Mouse (Mus musculus) hindbrain, postnatal 0 days (tissue): ENCODE measurements around the gene Gm10643. TPM values are rescaled to one million over a fixed set of nuclear protein-coding genes. Genes with fewer than 3 reads are reported as not detected.

Experiments used
- ATAC-seq: fragments of 200-750 bp; cut with Nextera tagmentation; 2 replicates; pipeline ENCODE4 v1.8.0; 2017; ENCODE audit warnings: mild to moderate bottlenecking, moderate TSS enrichment, moderate library complexity
- DNase-seq: peaks from one replicate; pipeline ENCODE4 v3.0.0-alpha.2; 2015; ENCODE audit warnings: low spot score
- H3K27ac ChIP-seq: fragments of 300-500 bp; sonication (generic); 2 replicates; pipeline ENCODE4 v1.5.1; 2014; ENCODE audit warnings: mild to moderate bottlenecking
- H3K27me3 ChIP-seq: fragments of 300-500 bp; sonication (generic); 2 replicates; pipeline ENCODE4 v1.6.1; 2014; ENCODE audit warnings: low read length, mixed read lengths; ENCODE audit not compliant: insufficient read depth
- H3K36me3 ChIP-seq: fragments of 300-500 bp; sonication (generic); 2 replicates; pipeline ENCODE4 v1.6.1; 2014; ENCODE audit warnings: low read length, mixed read lengths; ENCODE audit not compliant: insufficient read depth
- H3K4me1 ChIP-seq: fragments of 300-500 bp; sonication (generic); 2 replicates; pipeline ENCODE4 v1.6.1; 2014; ENCODE audit warnings: antibody characterized with exemption, low read length, mixed read lengths; ENCODE audit not compliant: insufficient read depth
- H3K4me2 ChIP-seq: fragments of 300-500 bp; sonication (generic); 2 replicates; pipeline ENCODE4 v1.6.1; 2014; ENCODE audit warnings: low read depth, mild to moderate bottlenecking, low read length, moderate library complexity, mixed read lengths
- H3K4me3 ChIP-seq: fragments of 300-500 bp; sonication (generic); 2 replicates; pipeline ENCODE4 v1.5.1; 2014; ENCODE audit warnings: low read length
- H3K9ac ChIP-seq: fragments of 300-500 bp; sonication (generic); replicated peaks from 2 replicates; pipeline ENCODE4 v1.6.1; 2014; ENCODE audit warnings: mild to moderate bottlenecking, low read length, moderate library complexity, mixed read lengths
- H3K9me3 ChIP-seq: fragments of 300-500 bp; sonication (generic); 2 replicates; pipeline ENCODE4 v1.6.1; 2016; ENCODE audit warnings: low read length, mixed read lengths
- CTCF ChIP-seq: IDR thresholded peaks from 2 replicates; pipeline ENCODE4 v1.5.1; 2016; ENCODE audit warnings: antibody characterized with exemption, control low read depth, low read depth
- WGBS: fragments of 180-500 bp; shearing (Covaris S2); extraction: QIAGEN DNeasy Blood & Tissue Kit; methylation state at CpG from one replicate; pipeline ENCODE4 v1.1.7; 2014; 5-methylcytosine and 5-hydroxymethylcytosine counted together
- polyA plus RNA-seq: library from polyadenylated mRNA; unstranded; fragments of >200 nt; fragmentation: Nextera tagmentation; extraction: Ambion mirVana; gene quantifications from 2 replicates; pipeline ENCODE4 v1.2.1, GENCODE M21; 2015
- total RNA-seq: library from RNA; depleted of rRNA; stranded (reverse); fragments of >200 nt; gene quantifications from 2 replicates; pipeline ENCODE4 v1.2.3, GENCODE M21; 2014

The Gm10643 gene
- total and polyA plus RNA-seq, 2 experiments from 2014 or later = 1.6 to 3.0 TPM

- peaks cover 7% of the 10 kb centered on the region; the same call in 1 of the 2 replicates for H3K4me1 ChIP-seq
- ATAC-seq (no peak), DNase-seq (no peak)
- H3K27ac ChIP-seq = no peak overlapping the region
- H3K4me2 ChIP-seq = no peak overlapping the region
- 15% methylated on average over 7 of the region's 7 CpGs for WGBS
- H3K9ac ChIP-seq = no peak overlapping the region
- TF ChIP-seq CTCF = no peak
- H3K36me3 ChIP-seq = no peaks in the 10 kb centered on the region
- no peak overlapping the region for H3K4me3 ChIP-seq
- H3K9me3 ChIP-seq = no peaks in the 10 kb centered on the region
- H3K27me3 ChIP-seq = peaks cover 30% of the 10 kb centered on the region
Measured at GRCm38 (mm10) chr8:84044103-84044502, 20.8 kb downstream of the Gm10643 start.

GRCm38 (mm10) chr8:84042948-84043342 is 22.0 kb downstream of the Gm10643 start:
- Histone ChIP-seq H3K27me3 (peaks cover 30% of the 10 kb centered on the region), H3K4me1 (peaks cover 7% of the 10 kb centered on the region; the same call in 1 of the 2 replicates), H3K4me2 (peak overlapping the region; percentile 63), H3K9ac (no peak overlapping the region), H3K27ac (no peak overlapping the region), H3K4me3 (no peak overlapping the region), H3K36me3 (no peaks in the 10 kb centered on the region), H3K9me3 (no peaks in the 10 kb centered on the region)
- peak; percentile 37 for DNase-seq
- WGBS = 24% methylated on average over 12 of the region's 12 CpGs
- peak; percentile 1; the same call in 1 of the 2 replicates for ATAC-seq
- TF ChIP-seq CTCF = no peak

- DNase-seq = peak; percentile 82
- Histone ChIP-seq H3K4me3 (peak within 1 kb of the TSS; percentile 28), H3K9me3 (no peaks in the 10 kb centered on the region), H3K9ac (0 out of 2 replicates have a peak within 1 kb of the TSS, but pooled peaks have one; percentile 24), H3K4me2 (peak within 1 kb of the TSS; percentile 63), H3K4me1 (peaks cover 7% of the 10 kb centered on the region; the same call in 1 of the 2 replicates), H3K36me3 (no peaks in the 10 kb centered on the region), H3K27ac (no peak within 1 kb of the TSS), H3K27me3 (peaks cover 30% of the 10 kb centered on the region)
- TF ChIP-seq CTCF = peak; percentile 81
- WGBS = 3% methylated on average over 40 of the region's 40 CpGs
- ATAC-seq = peak; percentile 78
Measured at GRCm38 (mm10) chr8:84042066-84042947, 22.6 kb downstream of the Gm10643 start, which contains the start of gene Il27ra. Il27ra (minus strand) TSS chr8:84042589.

GRCm38 (mm10) chr8:84039050-84039449 is 25.9 kb downstream of the Gm10643 start:
- no peaks in the 10 kb centered on the region for H3K36me3 ChIP-seq
- peaks cover 16% of the 10 kb centered on the region for H3K27me3 ChIP-seq
- H3K9me3 ChIP-seq = no peaks in the 10 kb centered on the region
- WGBS = 3% methylated on average over 5 of the region's 5 CpGs
- H3K4me2 ChIP-seq = no peak overlapping the region
- H3K27ac ChIP-seq = no peak overlapping the region
- H3K9ac ChIP-seq = no peak overlapping the region
- peaks cover 7% of the 10 kb centered on the region; the same call in 1 of the 2 replicates for H3K4me1 ChIP-seq
- no peak overlapping the region for H3K4me3 ChIP-seq
- peak; percentile 89 for DNase-seq
- peak; percentile 41; the same call in 1 of the 2 replicates for ATAC-seq
- TF ChIP-seq CTCF = peak; percentile 90

- WGBS = 71% methylated on average over 5 of the region's 5 CpGs
- ATAC-seq = no peak
- no peaks in the 10 kb centered on the region for H3K9me3 ChIP-seq
- H3K4me2 ChIP-seq = no peak overlapping the region
- H3K36me3 ChIP-seq = no peaks in the 10 kb centered on the region
- H3K27me3 ChIP-seq = peaks cover 6% of the 10 kb centered on the region; the same call in 1 of the 2 replicates
- TF ChIP-seq CTCF = no peak
- no peak for DNase-seq
- H3K4me3 ChIP-seq = no peak overlapping the region
- H3K9ac ChIP-seq = no peak overlapping the region
- H3K4me1 ChIP-seq = peaks cover 7% of the 10 kb centered on the region; the same call in 1 of the 2 replicates
- H3K27ac ChIP-seq = no peak overlapping the region
Measured at GRCm38 (mm10) chr8:84038015-84038414, 26.9 kb downstream of the Gm10643 start.

- Histone ChIP-seq H3K9ac (no peak overlapping the region), H3K36me3 (no peaks in the 10 kb centered on the region), H3K4me1 (no peaks in the 10 kb centered on the region), H3K9me3 (no peaks in the 10 kb centered on the region), H3K27me3 (no peaks in the 10 kb centered on the region), H3K27ac (no peak overlapping the region), H3K4me2 (no peak overlapping the region), H3K4me3 (no peak overlapping the region)
- 84% methylated on average over 4 of the region's 4 CpGs for WGBS
- no peak for ATAC-seq
- no peak for TF ChIP-seq CTCF
- no peak for DNase-seq
Measured at GRCm38 (mm10) chr8:84032777-84033176, 32.2 kb downstream of the Gm10643 start.
